Mouse (Mus musculus): ENCODE results near the gene Shank1. TPM values are rescaled to one million over a fixed set of nuclear protein-coding genes. Genes with fewer than 3 reads are reported as not detected.

Gene Shank1
- 2.8 TPM for total RNA-seq (2023)

DNA sequence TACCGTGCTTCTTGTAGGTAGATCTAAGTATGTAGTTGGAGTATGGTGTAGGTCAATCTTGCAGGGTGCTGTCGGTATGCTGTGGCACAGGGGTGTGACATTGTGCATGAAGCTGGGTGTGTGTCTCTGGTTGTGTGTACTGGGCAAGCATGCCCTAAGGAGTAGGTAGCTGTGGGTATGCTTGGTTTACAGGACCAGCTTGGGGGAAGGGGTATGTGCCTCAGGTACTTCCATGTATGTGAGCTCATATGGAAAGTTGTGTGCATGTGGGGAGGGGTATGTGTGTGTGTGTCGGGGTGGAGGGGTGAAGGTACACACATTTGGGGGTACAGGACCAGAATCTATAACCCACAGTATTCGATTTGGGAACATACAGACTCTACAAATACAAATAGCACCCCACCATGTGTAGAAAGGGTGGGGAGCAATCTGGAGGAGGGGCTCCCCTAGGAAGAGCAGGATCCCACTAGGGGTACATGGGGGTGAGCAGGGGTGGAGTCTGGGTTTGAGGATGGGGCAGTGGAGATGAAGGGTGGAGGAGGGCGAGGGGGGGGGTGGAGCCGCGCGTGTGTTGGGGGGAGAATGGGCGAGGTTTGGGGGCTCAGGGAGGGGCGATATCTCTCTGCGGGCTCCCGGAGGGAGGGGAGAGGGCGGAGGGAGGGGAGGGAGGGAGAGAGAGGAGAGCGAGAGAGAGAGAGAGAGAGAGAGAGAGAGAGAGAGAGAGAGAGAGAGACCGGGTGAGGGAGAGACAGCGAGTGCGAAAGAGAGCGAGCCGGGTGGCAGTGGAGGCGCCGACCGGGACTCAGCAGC, at the start of gene Shank1:
Gene Shank1, plus strand, starts transcription at position 779 of the 810 bp plus-strand sequence.

DNA sequence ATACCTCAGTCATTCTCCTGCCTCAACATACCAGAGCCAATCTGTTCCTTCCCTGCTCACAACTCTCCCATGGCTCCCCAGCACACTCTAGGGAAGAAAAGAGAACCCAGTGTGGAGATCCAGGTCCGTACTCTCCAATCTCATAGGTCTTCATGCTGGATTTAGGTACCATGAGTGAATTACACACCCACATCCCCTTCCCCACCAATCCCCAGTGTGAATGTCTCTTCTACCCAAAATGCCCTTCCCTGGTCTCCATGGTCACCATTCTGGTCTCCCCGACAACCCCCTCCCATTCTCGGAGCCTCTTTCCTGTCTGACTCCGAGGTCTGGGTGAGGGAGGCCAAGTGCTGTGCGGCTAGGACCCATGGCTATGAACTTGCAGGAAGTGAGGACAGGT, 48.9 kb upstream of the Shank1 start, which contains the start of gene Gm15517:
Gene Gm15517, plus strand, starts transcription at position 301 of the 400 bp plus-strand sequence.

DNA sequence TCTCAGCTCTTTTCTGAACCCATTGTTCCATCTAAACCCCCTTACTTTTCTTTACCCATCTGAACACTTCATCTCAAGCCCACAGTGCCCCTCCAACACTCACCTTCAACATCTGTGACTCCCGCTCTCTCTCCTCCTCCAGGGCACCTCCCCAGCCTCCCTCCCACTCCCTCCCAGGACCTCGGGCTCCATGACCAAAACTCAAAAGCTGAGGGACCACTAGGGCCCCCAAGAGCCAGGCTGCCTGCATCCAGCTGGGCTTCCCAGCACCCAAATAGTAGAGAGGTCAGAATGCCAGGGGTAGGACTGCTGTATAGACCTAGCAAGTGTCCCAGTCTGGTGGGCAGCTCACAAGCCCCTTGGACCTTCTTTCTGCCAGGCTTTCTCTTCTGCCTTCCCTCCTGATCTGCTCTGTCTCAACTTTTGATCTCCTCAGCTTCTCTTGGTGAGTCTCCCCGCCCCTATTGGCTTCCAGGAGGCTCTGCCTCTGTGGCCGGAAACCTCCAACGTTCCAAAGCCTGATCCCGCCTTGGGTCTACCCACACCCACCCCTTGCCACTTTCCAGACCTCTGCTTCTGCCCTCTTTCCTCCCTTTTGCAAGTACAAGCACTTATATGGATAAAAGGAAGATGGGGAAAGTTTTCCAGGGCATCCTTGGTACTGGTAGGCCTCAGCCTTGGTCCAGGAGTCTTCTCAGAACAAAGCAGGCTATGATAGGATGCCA, 3.4 kb upstream of the Shank1 start, which contains the start of gene Clec11a:
Gene Clec11a, minus strand, starts transcription at position 387 of the 725 bp plus-strand sequence.

DNA sequence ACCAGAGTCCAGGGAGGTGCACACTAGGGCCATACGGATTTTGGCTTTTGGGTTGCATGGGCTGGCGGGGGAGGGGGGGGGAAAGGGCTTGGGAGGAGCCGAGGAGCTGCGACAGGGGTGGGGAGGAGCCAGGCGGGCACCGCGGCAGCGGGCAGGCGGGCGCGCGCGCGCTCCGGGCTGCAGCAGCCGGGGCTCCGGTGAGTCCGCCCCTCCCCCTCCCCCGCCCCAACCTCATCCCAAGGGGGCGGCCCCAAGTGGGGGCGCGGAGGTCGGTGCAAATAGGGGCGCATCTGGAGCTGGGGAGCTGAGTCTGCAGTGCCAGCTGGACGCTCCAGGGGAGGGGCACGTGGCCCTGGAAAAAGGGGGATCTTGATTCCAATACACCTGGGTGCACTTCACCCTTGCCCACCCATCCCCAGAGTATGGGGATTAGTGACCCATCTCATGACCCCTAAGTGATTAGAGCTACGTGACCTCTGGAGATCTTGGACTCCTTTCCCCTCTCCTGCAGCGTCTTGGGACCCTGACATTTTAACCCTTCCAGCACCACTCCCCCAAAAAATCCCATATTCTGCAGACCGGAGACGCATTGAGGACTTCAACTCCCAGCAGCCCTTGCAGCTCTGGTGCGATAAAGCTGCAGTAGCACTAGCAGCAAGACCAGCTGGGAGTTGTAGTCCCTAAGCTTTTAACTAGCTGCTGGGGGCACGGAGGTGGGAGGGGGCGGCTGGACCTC, 74.1 kb downstream of the Shank1 start, which contains the start of gene Syt3:
Gene Syt3, plus strand, starts transcription at position 123 of the 736 bp plus-strand sequence.

DNA sequence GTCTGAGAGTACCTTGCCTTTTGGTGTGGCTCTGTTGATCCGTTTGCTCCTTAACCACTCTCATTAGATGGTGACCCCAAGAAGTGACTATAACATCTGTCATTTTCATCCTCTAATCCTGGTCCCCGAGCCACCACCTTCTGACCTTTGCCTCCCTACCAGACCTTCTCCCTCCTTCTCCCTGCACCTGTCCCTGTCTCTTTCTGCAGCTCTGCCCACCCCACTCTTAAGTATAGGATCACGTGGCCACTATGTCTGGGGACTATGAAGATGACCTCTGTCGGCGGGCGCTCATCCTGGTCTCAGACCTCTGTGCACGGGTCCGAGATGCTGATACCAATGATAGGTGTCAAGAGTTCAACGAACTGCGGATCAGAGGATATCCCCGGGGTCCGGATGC, 75.7 kb downstream of the Shank1 start, which contains the start of gene 1700008O03Rik:
Gene 1700008O03Rik, minus strand, starts transcription at position 101 of the 400 bp plus-strand sequence.

Other genes with a start within 250 kb of the Shank1 start
- not detected for gene Klk1b21, start 207.9 kb upstream of the Shank1 start, total RNA-seq (2023)
- gene Klk1b22, start 197.6 kb upstream of the Shank1 start, total RNA-seq (2023), result not detected
- not detected for gene Klk1b16, start 173.5 kb upstream of the Shank1 start, total RNA-seq (2023)
- gene Klk1b24, start 122.0 kb upstream of the Shank1 start, total RNA-seq (2023), result not detected
- not detected for gene Klk1b3, start 112.1 kb upstream of the Shank1 start, total RNA-seq (2023)
- gene Klk1b4, start 102.8 kb upstream of the Shank1 start, total RNA-seq (2023), result not detected
- not detected for gene Klk1b5, start 94.3 kb upstream of the Shank1 start, total RNA-seq (2023)
- gene Klk1, start 84.9 kb upstream of the Shank1 start, total RNA-seq (2023), result not detected
- not detected for gene Gm36864, start 74.1 kb upstream of the Shank1 start, total RNA-seq (2023)
- 1.9 TPM for gene 1700028J19Rik, start 63.6 kb upstream of the Shank1 start, total RNA-seq (2023)
- 245 TPM for gene 2410002F23Rik, start 63.5 kb upstream of the Shank1 start, total RNA-seq (2023)
- gene Acp4, start 52.9 kb upstream of the Shank1 start, total RNA-seq (2023), result not detected
- not detected for gene Gm15517, start 48.8 kb upstream of the Shank1 start, total RNA-seq (2023)
- gene Clec11a, start 3.4 kb upstream of the Shank1 start, total RNA-seq (2023), result 0.89 TPM
- not detected for gene Syt3, start 73.8 kb downstream of the Shank1 start, total RNA-seq (2023)
- gene 1700008O03Rik, start 75.6 kb downstream of the Shank1 start, total RNA-seq (2023), result not detected
- gene Lrrc4b, start 118.8 kb downstream of the Shank1 start, total RNA-seq (2023), result not detected
- gene Aspdh, start 155.1 kb downstream of the Shank1 start, total RNA-seq (2023), result not detected
- gene Josd2, start 157.7 kb downstream of the Shank1 start, total RNA-seq (2023), result 46.8 TPM
- gene Emc10, start 186.3 kb downstream of the Shank1 start, total RNA-seq (2023), result 96.1 TPM
- 7.1 TPM for gene Fam71e1, start 186.3 kb downstream of the Shank1 start, total RNA-seq (2023)
- gene Mybpc2, start 214.4 kb downstream of the Shank1 start, total RNA-seq (2023), result 0.64 TPM
- gene Spib, start 221.8 kb downstream of the Shank1 start, total RNA-seq (2023), result 27.7 TPM
- 57.8 TPM for gene Pold1, start 238.6 kb downstream of the Shank1 start, total RNA-seq (2023)
- 263 TPM for gene Nr1h2, start 243.7 kb downstream of the Shank1 start, total RNA-seq (2023)